Mouse (Mus musculus) stomach, postnatal 0 days (tissue): Measurements from ENCODE around the gene Vcl. TPM values are rescaled to one million over a fixed set of nuclear protein-coding genes. Genes with fewer than 3 reads are reported as not detected.

Experiments
- ATAC-seq: fragments of 200-750 bp; cut with Nextera tagmentation; 2 replicates; pipeline ENCODE4 v1.8.0; 2017; ENCODE audit not compliant: low FRiP score, low TSS enrichment
- DNase-seq: peaks from one replicate; pipeline ENCODE4 v3.0.0-alpha.2; 2016; ENCODE audit warnings: low spot score
- H3K27ac ChIP-seq: fragments of 300-500 bp; sonication (generic); replicated peaks from 2 replicates; pipeline ENCODE4 v1.5.1; 2014; ENCODE audit warnings: mild to moderate bottlenecking, control low read depth
- H3K27me3 ChIP-seq: fragments of 300-500 bp; sonication (generic); 2 replicates; pipeline ENCODE4 v1.6.1; 2014; ENCODE audit warnings: low read length; ENCODE audit not compliant: control insufficient read depth, insufficient read depth
- H3K36me3 ChIP-seq: fragments of 300-500 bp; sonication (generic); 2 replicates; pipeline ENCODE4 v1.6.1; 2014; ENCODE audit warnings: low read length, mixed read lengths; ENCODE audit not compliant: control insufficient read depth, insufficient read depth
- H3K4me1 ChIP-seq: fragments of 300-500 bp; sonication (generic); replicated peaks from 2 replicates; pipeline ENCODE4 v1.6.1; 2014; ENCODE audit warnings: antibody characterized with exemption; ENCODE audit not compliant: control insufficient read depth, insufficient read depth
- H3K4me2 ChIP-seq: fragments of 300-500 bp; sonication (generic); replicated peaks from 2 replicates; pipeline ENCODE4 v1.6.1; 2014; ENCODE audit warnings: low read depth, mild to moderate bottlenecking, control low read depth, moderate library complexity
- H3K4me3 ChIP-seq: fragments of 300-500 bp; sonication (generic); 2 replicates; pipeline ENCODE4 v1.5.1; 2014; ENCODE audit warnings: low read depth, low read length, control low read depth
- H3K9ac ChIP-seq: fragments of 300-500 bp; sonication (generic); 2 replicates; pipeline ENCODE4 v1.6.1; 2014; ENCODE audit warnings: mild to moderate bottlenecking, low read length, control low read depth, mixed read lengths
- H3K9me3 ChIP-seq: fragments of 300-500 bp; sonication (generic); 2 replicates; pipeline ENCODE4 v1.6.1; 2016; ENCODE audit warnings: low read length; ENCODE audit not compliant: control insufficient read depth
- CTCF ChIP-seq: IDR thresholded peaks from 2 replicates; pipeline ENCODE4 v1.5.1; 2016; ENCODE audit warnings: antibody characterized with exemption, low read depth, mild to moderate bottlenecking, moderate library complexity
- EP300 ChIP-seq: optimal IDR thresholded peaks from 2 replicates; pipeline ENCODE3; 2016; ENCODE audit warnings: antibody characterized with exemption
- WGBS: fragments of 180-500 bp; shearing (Covaris S2); extraction: QIAGEN DNeasy Blood & Tissue Kit; methylation state at CpG from one replicate; pipeline ENCODE4 v1.1.7; 2014; 5-methylcytosine and 5-hydroxymethylcytosine counted together
- polyA plus RNA-seq: library from polyadenylated mRNA; unstranded; fragments of >200 nt; fragmentation: Nextera tagmentation; extraction: Ambion mirVana; gene quantifications from 2 replicates; pipeline ENCODE4 v1.2.1, GENCODE M21; 2015

The Vcl gene
- polyA plus RNA-seq, 1 experiment from 2014 or later: 54.5 TPM

DNA sequence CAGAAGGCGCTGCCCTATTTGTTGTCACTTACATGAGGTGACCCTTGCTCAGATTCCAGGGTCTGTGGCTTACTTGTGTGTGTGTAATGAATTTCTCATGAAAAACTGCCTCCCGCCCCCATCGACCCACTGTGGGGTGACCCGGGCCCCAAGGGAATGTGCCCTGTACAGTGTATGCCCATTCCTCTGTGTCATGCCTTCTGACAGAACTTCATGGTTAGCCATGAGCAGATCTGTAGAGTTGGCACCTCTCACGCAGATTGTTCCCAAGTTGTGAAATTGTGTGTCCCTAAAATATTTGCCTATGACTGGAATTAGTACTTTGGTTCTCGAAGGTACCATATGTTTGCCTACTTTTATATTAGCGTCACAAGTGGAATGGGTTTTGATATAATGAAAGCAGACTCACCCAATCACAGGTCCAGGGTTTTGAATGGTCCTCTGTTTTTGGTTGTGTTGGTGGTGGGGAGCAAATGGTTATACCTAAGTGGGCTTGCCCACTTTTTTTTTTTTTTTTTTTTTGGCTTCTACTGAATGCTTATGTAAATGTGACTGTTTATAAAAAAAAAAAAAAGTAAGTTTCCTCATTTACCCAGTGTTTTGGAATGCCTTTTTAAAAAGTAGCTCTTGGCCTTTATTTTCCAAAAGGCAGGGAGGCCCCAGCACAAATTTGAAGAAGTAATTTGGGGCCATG lies 147.4 kb downstream of the Vcl start:
- peak overlapping the region; percentile 60 for H3K4me3 ChIP-seq
- peak overlapping the region; percentile 89; the same call in 1 of the 2 replicates for H3K27ac ChIP-seq
- no peaks in the 10 kb centered on the region for H3K36me3 ChIP-seq
- H3K27me3 ChIP-seq: no peaks in the 10 kb centered on the region
- H3K9ac ChIP-seq: peak overlapping the region; percentile 71
- TF ChIP-seq CTCF (no peak), EP300 (no peak)
- H3K4me1 ChIP-seq: peaks cover 6% of the 10 kb centered on the region; the same call in 1 of the 2 replicates
- H3K4me2 ChIP-seq: peak overlapping the region; percentile 86
- DNase-seq: no peak
- WGBS: 29% methylated on average over 7 of the region's 7 CpGs
- no peaks in the 10 kb centered on the region for H3K9me3 ChIP-seq
- peak; percentile 18; the same call in 1 of the 2 replicates for ATAC-seq

DNA sequence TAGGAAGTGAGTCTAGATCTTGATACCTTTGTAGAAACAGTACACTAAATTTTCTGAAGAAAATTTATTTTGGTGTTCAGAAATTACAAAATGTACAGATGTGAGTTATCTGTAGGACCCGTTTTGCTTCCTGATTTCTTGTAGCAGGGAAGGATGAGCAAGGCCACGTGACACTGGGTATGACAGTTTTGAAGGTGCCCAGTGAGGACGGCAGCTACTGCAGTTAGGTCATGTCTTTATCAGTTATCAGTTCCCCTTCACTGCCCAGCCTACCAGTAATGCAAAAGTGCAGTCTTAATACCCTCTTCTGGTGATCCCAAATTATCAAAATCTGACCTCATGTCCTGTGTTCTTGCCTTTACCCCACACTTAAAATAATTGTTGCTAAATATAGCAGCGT lies 148.7 kb downstream of the Vcl start:
- Histone ChIP-seq H3K4me3 (no peak overlapping the region), H3K4me1 (peaks cover 6% of the 10 kb centered on the region; the same call in 1 of the 2 replicates), H3K9ac (no peak overlapping the region), H3K4me2 (no peak overlapping the region), H3K27ac (no peak overlapping the region), H3K36me3 (no peaks in the 10 kb centered on the region), H3K27me3 (no peaks in the 10 kb centered on the region), H3K9me3 (no peaks in the 10 kb centered on the region)
- no peak for ATAC-seq
- no peak for TF ChIP-seq EP300
- no peak for TF ChIP-seq CTCF
- 85% methylated on average over 4 of the region's 4 CpGs for WGBS
- DNase-seq: no peak

DNA sequence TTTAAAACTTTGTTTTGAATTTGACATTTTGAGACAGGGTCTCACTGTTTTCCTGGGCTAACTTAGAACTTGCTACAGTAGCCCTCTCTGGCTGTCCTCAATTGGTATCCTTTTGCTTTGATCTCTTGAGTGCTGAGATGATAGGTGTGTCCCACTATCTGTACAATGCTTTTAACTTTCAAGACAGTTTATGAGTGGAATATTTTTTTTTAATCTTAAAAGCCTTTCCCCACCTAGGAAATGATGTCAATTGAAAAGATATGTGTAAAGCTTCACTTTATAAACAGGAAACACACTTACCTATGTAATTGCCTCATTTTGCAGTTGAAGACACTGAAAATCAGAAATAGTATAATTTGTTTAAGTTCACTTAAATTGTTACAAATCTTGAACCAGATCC lies 149.3 kb downstream of the Vcl start:
- H3K36me3 ChIP-seq: no peaks in the 10 kb centered on the region
- no peak overlapping the region for H3K4me3 ChIP-seq
- no peak for DNase-seq
- H3K4me2 ChIP-seq: no peak overlapping the region
- H3K9ac ChIP-seq: no peak overlapping the region
- ATAC-seq: no peak
- H3K27me3 ChIP-seq: no peaks in the 10 kb centered on the region
- H3K9me3 ChIP-seq: no peaks in the 10 kb centered on the region
- no peak overlapping the region for H3K27ac ChIP-seq
- TF ChIP-seq CTCF (no peak), EP300 (no peak)
- H3K4me1 ChIP-seq: peaks cover 6% of the 10 kb centered on the region; the same call in 1 of the 2 replicates

DNA sequence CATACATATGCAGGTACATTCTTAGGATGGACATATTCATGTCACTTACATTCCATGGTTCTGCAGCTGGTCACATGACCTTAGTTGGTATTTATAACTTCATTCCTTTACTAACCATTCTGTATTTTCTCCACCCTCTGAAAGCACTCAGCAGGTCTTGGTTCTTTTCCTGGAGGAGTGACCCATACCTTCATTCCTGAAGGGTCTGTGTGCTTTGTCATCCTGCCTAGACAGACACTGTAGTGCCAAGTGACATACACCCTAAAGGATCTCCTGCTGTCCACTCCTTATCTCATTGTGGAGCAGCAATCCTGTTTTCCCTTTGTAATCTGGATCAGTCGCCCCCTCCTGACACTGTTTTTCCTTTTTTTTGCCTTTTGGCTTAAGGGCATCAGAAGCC lies 153.6 kb downstream of the Vcl start:
- H3K4me3 ChIP-seq: no peak overlapping the region
- WGBS: 90% methylated on average over 1 of the region's 1 CpGs
- H3K36me3 ChIP-seq: no peaks in the 10 kb centered on the region
- no peaks in the 10 kb centered on the region for H3K27me3 ChIP-seq
- no peak overlapping the region for H3K9ac ChIP-seq
- DNase-seq: no peak
- H3K4me1 ChIP-seq: 0 out of 2 replicates have a peak, but pooled peaks cover 2% of the 10 kb centered on the region
- ATAC-seq: no peak
- H3K9me3 ChIP-seq: no peaks in the 10 kb centered on the region
- TF ChIP-seq EP300 (no peak), CTCF (no peak)
- H3K27ac ChIP-seq: no peak overlapping the region
- H3K4me2 ChIP-seq: no peak overlapping the region

Other genes starting within 250 kb of the Vcl start
- 13.0 and 13.7 TPM in 2 replicates for gene Fut11, start 234.4 kb upstream of the Vcl start, polyA plus RNA-seq
- 145 and 159 TPM in 2 replicates for gene Chchd1, start 226.4 kb upstream of the Vcl start, polyA plus RNA-seq
- gene Zswim8, start 221.8 kb upstream of the Vcl start, polyA plus RNA-seq: 13.6 and 13.7 TPM in 2 replicates
- gene Ndst2, start 194.8 kb upstream of the Vcl start, polyA plus RNA-seq: 9.6 and 12.0 TPM in 2 replicates
- gene Camk2g, start 135.3 kb upstream of the Vcl start, polyA plus RNA-seq: 35.0 and 38.6 TPM in 2 replicates
- 2.1 and 3.1 TPM in 2 replicates for gene Plau, start 92.7 kb upstream of the Vcl start, polyA plus RNA-seq
- gene Ap3m1, start 123.1 kb downstream of the Vcl start, polyA plus RNA-seq: 42.7 and 46.8 TPM in 2 replicates
- gene Adk, start 123.2 kb downstream of the Vcl start, polyA plus RNA-seq: 106 and 110 TPM in 2 replicates